Mouse (Mus musculus): ENCODE data around the gene Keg1. TPM values are rescaled to one million over a fixed set of nuclear protein-coding genes. Genes with fewer than 3 reads are reported as not detected.
"Not testable (repeated sequence)": the region's sequence is repeated elsewhere in the genome, so short reads cannot be mapped to it uniquely, and the experiment has no call there.

The Keg1 gene
- total RNA-seq (2015; ENCODE audit: low replicate concordance) (not detected in 2 replicates), total RNA-seq (2017; ENCODE audit: low replicate concordance) (not detected in 2 replicates)

DNA sequence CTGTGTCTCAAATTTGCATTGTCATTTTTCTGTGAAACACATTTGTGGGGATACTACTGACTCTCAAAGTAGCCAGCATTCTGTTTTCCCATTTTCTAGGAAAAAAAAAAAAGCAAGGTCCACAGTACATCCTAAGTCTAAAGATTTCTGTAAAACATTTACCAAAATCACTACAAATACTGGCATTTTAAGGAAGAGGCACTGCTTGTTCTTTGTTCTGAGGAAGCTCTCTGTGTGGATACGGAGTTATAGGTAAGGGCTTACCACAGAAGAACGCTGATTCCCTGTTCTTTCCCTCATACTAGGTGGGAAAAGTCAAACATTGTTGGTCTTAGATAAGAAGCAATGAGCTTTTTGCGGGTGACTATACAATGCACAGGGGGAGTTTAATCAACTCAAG, at the start of gene Keg1:
Gene Keg1 (plus strand): TSS at position 197 of the 400 bp plus-strand sequence.
- ATAC-seq (replicated peaks; ENCODE audit: low FRiP score, poor library complexity, severe bottlenecking), result no peak

DNA sequence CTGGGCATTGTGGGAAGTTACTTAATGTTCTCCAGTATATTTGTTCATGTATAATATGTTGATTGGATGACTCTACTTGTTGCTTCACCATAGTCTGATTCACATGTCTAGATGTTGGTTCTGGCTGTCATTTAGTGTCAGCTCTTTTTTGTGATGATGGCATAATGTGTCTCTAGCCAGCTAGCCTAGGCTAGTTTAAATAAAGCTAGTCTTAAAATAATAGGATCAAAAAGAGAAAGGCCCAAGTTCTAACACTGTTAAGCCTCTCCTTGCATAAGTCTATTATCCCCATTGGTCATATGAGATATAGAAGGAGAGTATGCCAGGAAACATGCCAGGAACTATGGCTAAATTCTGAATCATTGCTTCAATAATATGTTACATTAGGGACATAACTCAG, 46.1 kb upstream of the Keg1 start:
- no peak for ATAC-seq (replicated peaks; ENCODE audit: low FRiP score, poor library complexity, severe bottlenecking)

DNA sequence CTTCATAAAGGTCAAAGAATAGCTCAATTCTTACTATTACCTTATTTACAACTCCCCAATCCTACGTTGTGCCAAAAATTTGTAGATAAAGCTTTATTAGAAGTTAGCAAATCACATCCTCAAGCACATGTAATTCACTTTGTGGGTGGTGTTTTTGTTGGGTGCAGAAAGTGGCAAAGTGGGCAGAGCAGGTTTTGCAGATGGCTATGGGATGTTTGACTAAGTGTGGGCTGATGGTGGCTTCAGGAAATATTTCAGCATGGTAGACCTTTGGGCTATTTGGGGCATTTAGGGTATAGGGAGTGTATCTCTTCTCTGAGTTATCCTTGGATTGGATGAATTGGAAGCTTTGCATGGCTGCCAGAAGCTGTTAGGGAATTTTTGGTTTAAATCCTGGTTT, 29.4 kb upstream of the Keg1 start:
- ATAC-seq (replicated peaks; ENCODE audit: low FRiP score, poor library complexity, severe bottlenecking), result no peak

DNA sequence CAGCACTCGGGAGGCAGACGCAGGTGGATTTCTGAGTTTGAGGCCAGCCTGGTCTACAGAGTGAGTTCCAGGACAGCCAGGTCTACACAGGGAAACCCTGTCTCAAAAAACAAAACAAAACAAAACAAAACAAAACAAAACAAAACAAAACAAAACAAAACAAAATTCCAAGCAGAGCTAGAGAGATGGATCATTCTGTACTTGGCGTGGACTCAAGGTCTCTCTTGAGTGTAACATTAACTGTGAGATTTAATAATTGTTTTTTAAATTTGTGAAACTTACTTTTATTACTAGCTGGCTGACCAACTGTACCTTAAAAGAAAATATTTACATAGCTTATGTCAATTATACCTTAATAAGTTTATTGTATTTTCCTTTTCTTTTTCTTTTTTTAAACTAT, 27.0 kb upstream of the Keg1 start:
- ATAC-seq (replicated peaks; ENCODE audit: low FRiP score, poor library complexity, severe bottlenecking), result not testable (repeated sequence)

DNA sequence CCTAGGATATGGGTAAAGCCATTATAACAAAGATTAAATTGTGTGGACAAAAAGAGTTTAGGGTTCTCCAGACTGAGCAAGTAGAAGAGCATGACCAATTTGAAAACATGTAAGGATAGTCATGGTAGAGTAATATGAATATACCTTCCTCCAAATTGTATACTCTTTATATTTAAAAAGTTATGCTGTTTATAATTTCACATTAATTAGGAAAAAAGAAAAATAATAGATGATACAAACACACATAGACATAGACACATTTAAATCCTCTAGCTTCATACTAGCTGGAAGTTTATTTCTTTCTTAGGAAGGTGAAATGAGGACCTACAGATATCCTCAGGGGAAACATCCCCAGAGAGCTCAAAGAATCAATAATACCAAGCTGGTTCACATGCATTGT, 25.4 kb upstream of the Keg1 start, which contains the start of gene Olfr1442:
Gene Olfr1442 (plus strand): TSS at position 301 of the 400 bp plus-strand sequence.
- no peak for ATAC-seq (replicated peaks; ENCODE audit: low FRiP score, poor library complexity, severe bottlenecking)

DNA sequence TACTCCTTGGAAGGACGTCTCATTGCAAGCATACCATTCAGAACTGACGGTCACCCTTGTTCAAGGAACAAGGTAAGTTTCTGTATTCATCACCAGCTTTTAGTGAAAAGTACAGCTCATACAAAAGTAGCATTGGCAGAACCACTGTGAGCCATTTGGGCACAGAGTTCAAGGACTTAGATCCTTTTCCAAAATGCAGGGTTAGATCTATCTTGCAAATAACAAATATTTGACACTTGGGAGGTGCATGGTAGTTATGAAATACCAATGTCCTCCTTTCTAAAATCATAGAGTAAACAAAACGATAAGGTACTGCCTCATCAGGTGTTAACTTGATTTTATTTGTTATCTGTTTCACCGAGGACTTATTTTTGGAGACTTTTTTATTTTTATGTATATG, 24.5 kb upstream of the Keg1 start:
- ATAC-seq (replicated peaks; ENCODE audit: low FRiP score, poor library complexity, severe bottlenecking), result no peak

DNA sequence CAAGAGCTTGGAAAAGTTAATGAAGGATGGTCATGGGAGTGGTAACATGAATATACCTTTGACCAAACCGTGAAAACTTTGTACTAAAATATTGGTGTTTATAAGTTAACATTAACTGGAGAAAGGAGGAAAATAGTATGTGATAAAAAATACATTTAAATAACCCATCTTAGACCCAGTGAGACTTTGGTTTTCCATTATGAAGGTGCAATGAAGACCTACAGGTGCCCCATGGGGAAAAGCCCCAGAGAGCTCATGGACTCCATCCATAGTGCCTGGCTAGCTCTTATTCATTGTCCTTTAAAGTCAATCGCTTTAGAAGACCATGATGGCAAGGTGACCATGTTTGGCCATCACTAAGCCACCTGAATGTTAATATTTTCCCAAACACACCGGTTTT, 17.8 kb upstream of the Keg1 start, which contains the start of gene Olfr1443:
Gene Olfr1443 (plus strand): TSS at position 301 of the 400 bp plus-strand sequence.
- no peak for ATAC-seq (replicated peaks; ENCODE audit: low FRiP score, poor library complexity, severe bottlenecking)

DNA sequence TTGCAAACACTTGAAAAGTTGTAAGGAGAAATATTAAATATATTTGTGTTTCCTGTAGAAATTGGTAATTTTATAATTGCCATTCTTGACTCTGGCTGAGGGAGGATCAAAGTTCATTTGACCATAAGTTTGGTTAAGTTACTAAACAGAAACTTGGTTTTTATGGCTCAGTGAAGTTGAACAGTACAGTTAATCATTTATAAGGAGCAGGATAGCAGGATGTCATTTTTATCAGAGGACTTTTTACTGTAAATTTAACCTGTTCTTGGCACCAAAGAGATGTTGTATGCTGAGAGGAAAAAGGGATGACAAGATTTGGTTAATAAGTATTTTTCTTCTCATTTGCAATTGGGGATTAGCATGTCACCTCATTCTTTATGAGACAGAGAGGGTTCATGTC, 10.9 kb upstream of the Keg1 start:
- ATAC-seq (replicated peaks; ENCODE audit: low FRiP score, poor library complexity, severe bottlenecking), result no peak

DNA sequence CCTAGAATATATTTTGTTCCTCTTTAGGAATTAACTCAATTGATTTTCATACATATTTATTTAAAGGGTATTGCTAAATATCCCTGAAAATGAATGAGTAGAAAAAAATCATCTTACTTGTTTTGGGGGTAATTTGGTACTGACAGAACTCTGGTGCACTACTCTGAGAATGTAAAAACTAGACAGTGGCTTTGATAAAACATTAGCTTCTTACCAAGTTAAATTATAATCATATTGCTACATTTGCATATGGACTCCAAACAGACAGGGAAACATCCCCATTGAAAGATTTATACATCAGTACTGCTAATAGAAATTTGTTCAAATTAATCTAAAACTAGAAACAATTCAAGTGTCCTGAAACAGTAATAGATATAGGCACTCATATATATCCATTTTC, 10.4 kb upstream of the Keg1 start:
- no peak for ATAC-seq (replicated peaks; ENCODE audit: low FRiP score, poor library complexity, severe bottlenecking)

DNA sequence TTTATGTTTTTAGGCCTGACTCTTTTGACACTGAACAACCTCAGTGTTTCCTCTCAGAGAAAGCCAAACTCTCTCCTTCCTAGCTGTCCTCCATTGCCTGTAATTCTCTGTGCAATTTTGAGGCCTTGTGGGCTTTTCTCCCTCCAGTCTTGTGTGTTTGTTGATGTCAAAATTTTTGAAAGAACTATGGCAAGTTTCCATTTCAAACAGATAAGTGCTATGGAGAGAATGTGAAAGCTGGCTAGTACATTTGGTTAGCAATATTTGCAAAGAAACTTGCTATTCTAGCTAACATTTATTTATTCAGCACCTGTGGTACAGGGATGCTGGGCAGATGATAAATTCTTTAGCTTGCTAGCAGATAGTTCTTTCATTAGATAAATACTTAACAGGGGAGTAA, 635 bp downstream of the Keg1 start:
- ATAC-seq (replicated peaks; ENCODE audit: low FRiP score, poor library complexity, severe bottlenecking), result no peak

DNA sequence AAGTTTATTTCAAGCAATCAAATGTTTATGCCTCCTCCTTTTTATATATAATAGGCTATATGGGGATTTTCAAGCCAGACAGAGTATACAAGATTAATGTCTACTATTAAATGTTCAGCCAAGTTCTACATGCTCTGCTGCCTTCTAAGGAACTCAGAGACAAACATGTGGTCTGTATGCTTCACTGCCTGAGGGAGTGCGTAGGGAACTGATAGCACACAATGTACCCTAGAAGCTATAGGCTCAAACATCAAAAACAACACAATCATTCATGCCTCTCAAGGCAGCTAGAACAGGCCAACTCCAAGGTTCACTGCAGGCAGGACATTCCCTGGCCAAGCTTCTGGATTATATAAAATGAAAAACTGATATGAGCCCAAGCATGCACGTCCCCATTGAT, 12.9 kb downstream of the Keg1 start:
- no peak for ATAC-seq (replicated peaks; ENCODE audit: low FRiP score, poor library complexity, severe bottlenecking)

DNA sequence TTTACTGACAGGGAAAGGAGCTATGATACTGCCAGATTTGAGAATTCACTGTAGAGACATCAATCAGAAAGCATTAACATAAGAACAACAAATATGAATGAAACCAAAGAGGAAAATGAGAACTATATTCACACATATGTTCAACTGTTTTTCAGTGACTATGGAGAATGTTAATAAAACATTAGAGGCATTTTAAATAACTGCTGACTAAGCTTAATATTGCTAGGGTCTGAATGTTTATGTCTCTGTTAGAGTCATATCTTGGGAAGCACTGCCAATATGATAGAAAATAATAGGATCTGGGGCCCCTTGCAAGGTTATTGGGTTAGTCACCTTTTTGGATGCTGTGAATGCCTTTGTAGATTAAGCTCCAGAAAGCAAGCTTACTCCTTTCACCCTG, 13.4 kb downstream of the Keg1 start:
- no peak for ATAC-seq (replicated peaks; ENCODE audit: low FRiP score, poor library complexity, severe bottlenecking)

DNA sequence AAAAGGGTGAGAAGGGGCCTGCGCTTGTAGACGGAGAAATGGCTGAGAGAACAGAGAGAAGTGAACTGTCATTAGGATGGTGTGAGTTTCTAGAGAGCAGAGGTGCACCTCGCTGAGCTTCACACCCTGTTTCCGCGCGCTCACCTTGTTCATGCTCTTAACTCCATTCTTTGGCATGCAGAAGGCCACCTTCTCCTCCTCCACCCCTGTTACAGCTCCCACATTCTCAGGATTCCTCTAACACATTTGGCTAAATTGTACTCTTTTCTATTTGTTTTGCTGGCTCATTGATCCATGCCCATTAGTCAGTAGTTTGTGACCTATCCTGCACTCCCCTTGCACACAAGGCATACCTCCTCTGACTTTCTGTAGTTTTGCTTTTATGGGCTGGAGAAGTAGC, 23.6 kb downstream of the Keg1 start:
- no peak for ATAC-seq (replicated peaks; ENCODE audit: low FRiP score, poor library complexity, severe bottlenecking)

DNA sequence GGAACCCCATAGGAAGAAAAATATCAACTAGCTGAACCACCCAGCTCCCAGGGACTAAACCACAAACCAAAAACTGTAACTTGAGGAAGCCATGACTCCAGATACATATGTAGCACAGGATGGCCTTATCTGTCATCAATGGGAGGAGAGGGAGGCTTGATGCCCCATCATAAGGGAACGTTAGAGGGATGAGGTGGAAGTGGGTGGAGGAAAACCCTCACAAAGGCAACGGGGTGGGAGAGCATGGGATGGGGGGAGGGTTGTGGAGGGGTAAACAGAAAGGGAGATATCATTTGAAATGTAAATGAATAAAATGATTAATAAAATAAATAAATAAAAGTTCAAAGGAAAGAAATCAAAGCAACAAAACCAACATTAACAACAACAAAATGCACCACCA, 24.9 kb downstream of the Keg1 start:
- ATAC-seq (replicated peaks; ENCODE audit: low FRiP score, poor library complexity, severe bottlenecking), result no peak

DNA sequence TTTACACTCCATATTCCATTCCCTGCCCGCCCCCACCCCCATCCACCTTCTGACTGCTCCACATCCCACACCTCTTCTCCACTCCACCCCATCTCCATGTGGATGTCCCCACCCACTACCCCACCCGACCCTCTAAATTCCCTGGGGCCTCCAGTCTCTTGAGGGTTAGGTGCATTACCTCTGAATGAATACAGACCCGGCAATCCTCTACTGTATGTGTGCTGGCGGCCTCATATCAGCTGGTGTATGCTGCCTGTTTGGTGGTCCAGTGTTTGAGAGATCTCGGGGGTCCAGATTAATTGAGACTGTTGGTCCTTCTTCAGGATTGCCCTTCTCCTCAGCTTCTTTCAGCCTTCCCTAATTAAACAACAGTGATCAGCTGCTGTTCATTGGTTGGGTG, 25.3 kb downstream of the Keg1 start:
- ATAC-seq (replicated peaks; ENCODE audit: low FRiP score, poor library complexity, severe bottlenecking), result not testable (repeated sequence)

DNA sequence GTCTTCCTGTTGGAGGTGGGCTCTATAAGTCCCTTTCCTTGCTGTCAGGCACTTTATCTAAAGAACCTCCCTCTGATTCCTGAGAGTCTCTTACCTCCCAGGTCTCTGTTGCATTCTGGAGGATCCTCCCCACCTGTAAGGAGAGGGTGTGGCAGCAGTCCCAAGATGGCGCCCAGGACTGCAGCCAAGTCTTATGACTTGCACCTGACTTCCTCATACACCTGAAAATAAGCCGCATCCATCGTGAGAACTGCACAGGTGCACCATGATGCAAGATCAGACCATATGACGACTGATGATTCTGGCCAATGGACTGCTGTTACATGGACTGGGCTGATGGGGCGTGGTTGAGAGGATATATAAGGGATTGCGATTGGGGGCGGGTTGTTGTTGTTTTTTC, 26.0 kb downstream of the Keg1 start:
- ATAC-seq (replicated peaks; ENCODE audit: low FRiP score, poor library complexity, severe bottlenecking), result not testable (repeated sequence)

DNA sequence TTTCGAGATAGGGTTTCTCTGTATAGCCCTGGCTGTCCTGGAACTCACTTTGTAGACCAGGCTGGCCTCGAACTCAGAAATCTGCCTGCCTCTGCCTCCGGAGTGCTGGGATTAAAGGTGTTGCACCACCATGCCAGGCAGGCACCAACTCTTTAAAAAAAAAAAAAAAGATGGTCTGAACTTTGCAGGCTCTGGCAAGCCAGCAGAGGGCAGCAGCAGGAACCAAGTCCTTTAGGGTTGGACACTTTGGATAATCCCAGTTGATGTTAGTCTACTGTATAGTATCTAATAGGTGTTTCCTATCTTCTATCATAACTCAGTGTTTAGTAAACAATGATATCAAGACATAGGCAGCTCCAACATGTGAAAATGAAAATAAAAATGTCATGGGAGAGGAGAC, 26.7 kb downstream of the Keg1 start:
- ATAC-seq (replicated peaks; ENCODE audit: low FRiP score, poor library complexity, severe bottlenecking), result no peak

DNA sequence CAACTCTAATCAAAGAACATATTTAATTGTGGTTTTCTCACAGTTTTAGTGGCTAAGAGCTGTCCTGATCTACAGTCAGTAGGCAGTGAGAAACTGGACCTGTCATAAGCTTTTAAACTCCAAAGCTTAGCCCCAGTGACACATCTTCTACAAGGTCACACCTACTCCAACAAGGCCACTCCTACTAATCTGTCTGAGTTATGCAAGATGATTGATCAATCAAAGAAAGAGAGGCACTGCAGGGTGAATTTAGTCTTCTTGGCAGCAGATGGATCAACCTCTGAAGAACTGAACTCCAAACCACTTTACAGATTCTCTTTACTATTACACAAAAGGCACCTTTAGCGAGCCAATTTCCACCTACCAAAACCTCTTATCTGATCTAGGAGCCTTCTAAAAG, 30.3 kb downstream of the Keg1 start:
- no peak for ATAC-seq (replicated peaks; ENCODE audit: low FRiP score, poor library complexity, severe bottlenecking)

DNA sequence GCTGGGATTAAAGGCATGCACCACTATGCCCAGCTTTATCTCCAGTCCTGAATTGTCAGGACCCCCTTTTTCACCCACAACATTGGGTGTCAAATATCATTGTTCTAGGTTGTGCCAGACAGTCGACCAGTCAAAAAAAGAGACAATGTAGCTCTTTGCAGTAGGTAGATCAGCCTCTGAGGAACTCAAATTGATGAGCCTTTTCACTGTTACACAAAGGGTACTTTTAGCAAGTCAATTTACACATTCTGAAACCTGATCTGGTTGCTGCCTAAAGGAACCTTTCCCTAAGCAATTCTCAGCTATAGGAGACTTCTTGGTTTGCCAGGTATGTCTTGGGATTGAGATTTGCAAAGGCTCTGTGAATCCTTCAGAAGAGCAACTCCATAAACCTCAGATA, 35.5 kb downstream of the Keg1 start:
- no peak for ATAC-seq (replicated peaks; ENCODE audit: low FRiP score, poor library complexity, severe bottlenecking)

DNA sequence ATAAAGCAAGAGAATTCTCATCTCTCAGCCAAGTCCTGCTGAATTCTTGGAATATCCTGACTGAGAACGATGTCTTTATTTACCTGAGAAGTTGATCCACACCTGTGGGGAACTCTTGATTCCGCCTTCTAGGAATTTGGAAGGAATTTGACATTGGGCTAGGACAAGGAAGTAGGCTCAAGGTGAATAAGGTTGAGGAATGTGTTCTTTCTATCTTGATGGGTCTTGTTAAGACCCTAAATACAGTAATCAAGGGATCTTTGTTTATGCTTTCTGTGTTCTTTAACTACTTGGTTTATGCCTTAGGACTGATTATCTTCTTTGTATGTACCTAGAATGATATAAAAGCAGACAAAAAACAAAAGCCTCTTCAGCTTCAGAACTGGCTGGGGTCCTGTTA, 36.4 kb downstream of the Keg1 start:
- ATAC-seq (replicated peaks; ENCODE audit: low FRiP score, poor library complexity, severe bottlenecking), result no peak

DNA sequence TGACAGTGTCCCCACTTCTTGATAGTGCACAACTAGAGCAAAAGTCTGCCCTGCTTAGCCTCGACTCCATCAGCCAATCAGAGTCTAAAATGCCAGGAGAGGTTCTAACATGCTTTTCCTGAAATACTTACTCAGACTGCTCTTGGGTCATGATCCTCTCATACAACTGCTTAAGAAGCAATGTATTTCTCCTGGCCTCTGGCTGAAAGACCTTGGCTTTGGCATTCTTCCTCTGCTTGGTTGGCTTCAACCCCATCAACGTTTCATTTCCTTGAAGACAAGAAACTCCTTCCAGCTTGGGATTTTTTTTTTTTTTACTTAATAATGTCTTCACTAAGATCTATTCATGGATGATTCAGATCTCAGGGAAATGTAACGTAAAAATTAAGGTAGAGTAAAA, 60.7 kb downstream of the Keg1 start:
- ATAC-seq (replicated peaks; ENCODE audit: low FRiP score, poor library complexity, severe bottlenecking), result no peak

DNA sequence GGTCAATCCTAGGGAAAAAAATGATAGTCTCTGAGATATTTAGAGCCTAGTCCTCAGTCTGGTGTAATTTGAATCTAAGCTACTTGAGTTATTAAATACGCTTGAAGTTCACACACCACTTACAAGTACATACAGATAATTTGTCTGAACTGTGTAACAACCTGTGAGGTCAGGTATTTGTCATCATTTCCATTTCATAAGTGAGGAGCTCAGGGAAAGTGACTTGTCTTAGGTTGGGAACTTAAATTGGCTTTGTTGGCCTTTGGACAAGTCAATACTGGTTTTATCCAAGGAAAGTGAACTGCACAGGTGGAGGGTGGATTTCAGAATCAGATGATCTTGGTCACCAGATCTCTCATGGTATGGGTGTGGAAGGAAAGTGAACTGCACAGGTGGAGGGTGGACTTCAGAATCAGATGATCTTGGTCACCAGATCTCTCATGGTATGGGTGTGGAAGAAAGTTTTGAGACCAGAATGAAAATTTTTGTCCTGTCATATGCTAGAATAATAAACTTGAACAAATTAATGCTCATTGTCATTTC, 63.4 kb downstream of the Keg1 start:
- no peak for ATAC-seq (replicated peaks; ENCODE audit: low FRiP score, poor library complexity, severe bottlenecking)
